Mouse (Mus musculus) urinary bladder, postnatal 14 days (tissue): ENCODE measurements around the gene Pam.

Experiments
- DNase-seq: peaks from one replicate; pipeline ENCODE4 v3.0.0; 2021; ENCODE audit warnings: low spot score

The Pam gene

GRCm38 (mm10) chr1:97910874-97911273 is 184.6 kb downstream of the Pam start:
- DNase-seq: peak; percentile 27

- DNase-seq: no peak
These were observed 185.9 kb downstream of the Pam start for GRCm38 (mm10) chr1:97909561-97909960.

GRCm38 (mm10) chr1:97908736-97909135 is 186.7 kb downstream of the Pam start:
- no peak for DNase-seq

- DNase-seq: no peak
These were observed 191.5 kb downstream of the Pam start for GRCm38 (mm10) chr1:97903912-97904460.

GRCm38 (mm10) chr1:97902830-97903229 is 192.6 kb downstream of the Pam start:
- DNase-seq: no peak

- DNase-seq: no peak
These were observed 194.8 kb downstream of the Pam start for GRCm38 (mm10) chr1:97900559-97901153.

GRCm38 (mm10) chr1:97887511-97887910 is 207.9 kb downstream of the Pam start:
- DNase-seq: no peak

GRCm38 (mm10) chr1:97883498-97883897 is 211.9 kb downstream of the Pam start:
- DNase-seq: no peak

- DNase-seq: no peak
These were observed 218.4 kb downstream of the Pam start for GRCm38 (mm10) chr1:97877037-97877436.

GRCm38 (mm10) chr1:97873490-97874054 is 221.9 kb downstream of the Pam start:
- no peak for DNase-seq

GRCm38 (mm10) chr1:97872493-97872892 is 223.0 kb downstream of the Pam start:
- DNase-seq: no peak

- DNase-seq: no peak
These were observed 223.4 kb downstream of the Pam start for GRCm38 (mm10) chr1:97872072-97872471.

- DNase-seq: no peak
These were observed 231.3 kb downstream of the Pam start for GRCm38 (mm10) chr1:97864135-97864534.

GRCm38 (mm10) chr1:97863140-97863539 is 232.3 kb downstream of the Pam start:
- no peak for DNase-seq

- no peak for DNase-seq
These were observed 232.7 kb downstream of the Pam start for GRCm38 (mm10) chr1:97862734-97863133.

- no peak for DNase-seq
These were observed 241.2 kb downstream of the Pam start for GRCm38 (mm10) chr1:97854256-97854655.

GRCm38 (mm10) chr1:97851601-97852175 is 243.8 kb downstream of the Pam start:
- DNase-seq: peak; percentile 12

- DNase-seq: no peak
These were observed 246.7 kb downstream of the Pam start for GRCm38 (mm10) chr1:97848601-97849241.

- DNase-seq: no peak
These were observed 252.0 kb downstream of the Pam start for GRCm38 (mm10) chr1:97843220-97843992.

GRCm38 (mm10) chr1:97834354-97834822 is 261.1 kb downstream of the Pam start:
- DNase-seq: no peak

GRCm38 (mm10) chr1:97833466-97834353 is 261.7 kb downstream of the Pam start:
- peak; percentile 19 for DNase-seq
